Mouse (Mus musculus): ENCODE measurements at regions not wholly inside any gene's neighbourhood (a gene's known extent, or its start where the extent isn't known, plus 50 kb on each side); places are given as distances from the start of the nearest gene placed in this dataset.

DNA sequence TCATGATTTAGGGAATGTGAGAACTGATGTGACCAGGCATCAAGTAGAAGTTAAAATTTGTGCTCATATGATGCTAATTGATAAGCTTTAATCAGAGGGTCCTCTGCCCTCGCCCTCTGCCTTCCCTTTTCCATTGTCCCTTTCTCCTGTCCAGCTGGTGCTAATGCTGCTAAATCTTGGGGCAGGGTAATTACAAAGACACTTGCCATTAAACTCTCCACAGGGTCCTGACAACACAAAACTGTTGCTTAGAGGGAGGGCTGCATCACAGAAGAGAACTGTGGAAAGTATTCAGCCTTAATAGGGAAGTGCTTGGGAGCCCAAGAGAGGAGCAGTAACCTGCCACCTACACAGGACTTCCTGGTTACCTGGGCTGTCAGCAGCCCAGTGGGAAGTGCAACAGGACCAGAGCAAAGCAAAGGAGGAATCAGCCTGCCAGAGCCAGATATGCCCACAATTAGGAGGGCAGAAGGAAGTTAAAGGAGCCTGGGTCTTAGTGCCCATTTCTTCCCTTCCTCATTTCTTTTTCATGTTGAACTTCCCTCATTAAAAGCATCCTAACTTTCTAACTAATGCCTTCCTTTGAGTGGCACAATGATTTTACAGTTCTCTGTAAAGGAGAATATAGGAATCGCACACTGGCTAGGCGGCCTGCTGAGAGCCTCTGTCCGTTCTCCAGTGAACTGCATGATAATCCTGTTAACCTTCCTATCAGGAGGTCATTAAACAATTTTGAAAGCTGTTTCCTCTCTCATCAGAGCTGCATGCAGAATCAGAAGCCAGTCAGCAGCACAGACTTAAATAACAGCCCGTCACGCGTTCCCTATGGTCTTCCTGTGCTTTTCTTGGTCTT is 372.5 kb upstream of the Mef2c start:
- H3K9ac ChIP-seq (replicated peaks; ENCODE audit: low read depth, low read length), result no peak overlapping the region
- no peak for ATAC-seq (ENCODE audit: low read depth)
- no peak overlapping the region for H3K4me3 ChIP-seq (ENCODE audit: low read depth, low read length)
- 29% methylated on average over 7 of the region's 7 CpGs for WGBS
- H3K27ac ChIP-seq (ENCODE audit: low read depth, low read length), result no peak overlapping the region
- no peaks in the 10 kb centered on the region for H3K9me3 ChIP-seq (ENCODE audit: control insufficient read depth, low read length)
- H3K4me1 ChIP-seq (ENCODE audit: control insufficient read depth, insufficient read depth, low read length), result no peaks in the 10 kb centered on the region
- H3K36me3 ChIP-seq (ENCODE audit: control insufficient read depth, insufficient read depth, low read length), result no peaks in the 10 kb centered on the region
- no peaks in the 10 kb centered on the region for H3K27me3 ChIP-seq (ENCODE audit: control insufficient read depth, insufficient read depth, low read length)
- no peak overlapping the region for H3K4me2 ChIP-seq (ENCODE audit: low read depth, low read length)

DNA sequence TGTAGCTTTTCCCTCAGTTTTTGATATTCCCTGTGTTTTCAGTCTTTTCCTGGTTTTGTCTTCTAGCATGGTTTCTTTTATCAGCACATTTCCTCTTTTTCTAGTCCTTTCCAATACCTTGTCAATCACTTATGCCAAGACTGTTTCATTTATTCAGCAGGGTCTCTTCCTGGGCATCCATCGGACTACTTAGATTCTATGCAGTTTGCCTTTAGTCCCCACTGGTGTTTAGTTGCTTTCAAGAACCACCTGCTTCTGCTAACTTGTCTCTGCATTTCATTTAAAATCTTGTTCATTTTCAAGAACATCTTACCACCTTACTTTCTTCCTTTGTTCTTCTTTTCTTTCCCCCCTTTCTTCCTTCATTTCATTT is 371.9 kb upstream of the Mef2c start:
- H3K4me2 ChIP-seq (ENCODE audit: low read depth, low read length), result no peak overlapping the region
- H3K9me3 ChIP-seq (ENCODE audit: control insufficient read depth, low read length), result no peaks in the 10 kb centered on the region
- H3K4me1 ChIP-seq (ENCODE audit: control insufficient read depth, insufficient read depth, low read length), result no peaks in the 10 kb centered on the region
- no peak overlapping the region for H3K4me3 ChIP-seq (ENCODE audit: low read depth, low read length)
- 77% methylated on average over 1 of the region's 1 CpGs for WGBS
- H3K36me3 ChIP-seq (ENCODE audit: control insufficient read depth, insufficient read depth, low read length), result no peaks in the 10 kb centered on the region
- ATAC-seq (ENCODE audit: low read depth), result no peak
- no peaks in the 10 kb centered on the region for H3K27me3 ChIP-seq (ENCODE audit: control insufficient read depth, insufficient read depth, low read length)
- no peak overlapping the region for H3K9ac ChIP-seq (replicated peaks; ENCODE audit: low read depth, low read length)
- no peak overlapping the region for H3K27ac ChIP-seq (ENCODE audit: low read depth, low read length)

- Histone ChIP-seq H3K4me2 (ENCODE audit: low read depth, low read length) (no peak overlapping the region), H3K4me1 (ENCODE audit: control insufficient read depth, insufficient read depth, low read length) (no peaks in the 10 kb centered on the region), H3K27me3 (ENCODE audit: control insufficient read depth, insufficient read depth, low read length) (no peaks in the 10 kb centered on the region), H3K27ac (ENCODE audit: low read depth, low read length) (no peak overlapping the region), H3K36me3 (ENCODE audit: control insufficient read depth, insufficient read depth, low read length) (no peaks in the 10 kb centered on the region), H3K4me3 (ENCODE audit: low read depth, low read length) (no peak overlapping the region), H3K9ac (replicated peaks; ENCODE audit: low read depth, low read length) (no peak overlapping the region), H3K9me3 (ENCODE audit: control insufficient read depth, low read length) (no peaks in the 10 kb centered on the region)
- WGBS, result 81% methylated on average over 7 of the region's 7 CpGs
- ATAC-seq (ENCODE audit: low read depth), result no peak
Observed at GRCm38 (mm10) chr13:83132671-83133638, 370.9 kb upstream of the Mef2c start.

DNA sequence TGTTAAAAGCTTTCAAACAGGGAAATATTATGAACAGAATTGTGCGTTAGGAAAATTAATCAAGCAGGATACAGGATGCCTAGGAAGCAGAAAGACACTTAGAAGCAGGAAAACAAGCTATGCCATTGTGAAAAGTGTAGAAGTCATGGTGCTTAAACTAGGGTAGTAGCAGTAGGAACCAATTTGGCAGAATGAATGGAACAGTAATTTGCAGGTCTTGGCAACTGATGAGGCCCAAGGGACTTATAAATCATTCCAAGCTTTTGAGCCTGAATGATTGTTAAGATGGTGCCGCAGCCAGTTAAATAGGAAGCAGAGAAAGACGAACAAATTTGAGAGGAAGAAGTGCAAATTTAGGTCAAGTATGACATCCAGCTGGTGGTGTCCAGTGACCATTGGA is 360.5 kb upstream of the Mef2c start:
- no peaks in the 10 kb centered on the region for H3K4me1 ChIP-seq (ENCODE audit: control insufficient read depth, insufficient read depth, low read length)
- ATAC-seq (ENCODE audit: low read depth), result peak; percentile 63; the same call in 1 of the 2 replicates
- H3K36me3 ChIP-seq (ENCODE audit: control insufficient read depth, insufficient read depth, low read length), result no peaks in the 10 kb centered on the region
- H3K4me3 ChIP-seq (ENCODE audit: low read depth, low read length), result no peak overlapping the region
- H3K9me3 ChIP-seq (ENCODE audit: control insufficient read depth, low read length), result no peaks in the 10 kb centered on the region
- no peak overlapping the region for H3K4me2 ChIP-seq (ENCODE audit: low read depth, low read length)
- H3K27ac ChIP-seq (ENCODE audit: low read depth, low read length), result no peak overlapping the region
- H3K27me3 ChIP-seq (ENCODE audit: control insufficient read depth, insufficient read depth, low read length), result no peaks in the 10 kb centered on the region
- WGBS, result 22% methylated on average over 3 of the region's 3 CpGs
- H3K9ac ChIP-seq (replicated peaks; ENCODE audit: low read depth, low read length), result no peak overlapping the region

DNA sequence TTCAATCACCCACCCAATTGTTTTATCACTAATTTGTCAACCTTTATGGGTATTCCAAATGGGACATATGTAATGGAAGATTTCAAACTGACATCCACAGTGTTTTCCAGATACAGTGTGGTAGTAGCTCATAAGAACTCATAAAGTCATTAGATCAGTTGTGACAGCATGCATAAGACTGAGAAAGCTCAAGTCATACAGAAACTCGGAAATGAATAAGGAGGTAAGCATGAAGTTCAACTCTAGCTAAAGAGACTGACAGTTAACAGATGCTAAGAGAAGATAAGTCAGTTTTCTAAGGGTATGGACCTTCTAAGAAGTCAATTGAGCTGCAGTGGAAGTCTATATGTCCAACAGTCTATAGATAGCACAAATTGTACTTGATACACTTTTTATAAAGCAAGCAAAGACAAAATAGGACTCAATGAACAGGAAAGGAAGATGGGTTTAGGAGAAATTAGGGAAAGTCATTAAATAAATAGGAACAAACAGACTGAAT is 349.2 kb upstream of the Mef2c start:
- no peaks in the 10 kb centered on the region for H3K36me3 ChIP-seq (ENCODE audit: control insufficient read depth, insufficient read depth, low read length)
- H3K27ac ChIP-seq (ENCODE audit: low read depth, low read length), result no peak overlapping the region
- WGBS, result 76% methylated on average over 1 of the region's 1 CpGs
- no peak overlapping the region for H3K4me3 ChIP-seq (ENCODE audit: low read depth, low read length)
- H3K4me1 ChIP-seq (ENCODE audit: control insufficient read depth, insufficient read depth, low read length), result no peaks in the 10 kb centered on the region
- no peaks in the 10 kb centered on the region for H3K9me3 ChIP-seq (ENCODE audit: control insufficient read depth, low read length)
- H3K27me3 ChIP-seq (ENCODE audit: control insufficient read depth, insufficient read depth, low read length), result no peaks in the 10 kb centered on the region
- H3K9ac ChIP-seq (replicated peaks; ENCODE audit: low read depth, low read length), result no peak overlapping the region
- no peak overlapping the region for H3K4me2 ChIP-seq (ENCODE audit: low read depth, low read length)
- ATAC-seq (ENCODE audit: low read depth), result no peak

GRCm38 (mm10) chr13:83159969-83160368 is 343.9 kb upstream of the Mef2c start:
- H3K9ac ChIP-seq (replicated peaks; ENCODE audit: low read depth, low read length), result no peak overlapping the region
- H3K27me3 ChIP-seq (ENCODE audit: control insufficient read depth, insufficient read depth, low read length), result no peaks in the 10 kb centered on the region
- no peak for ATAC-seq (ENCODE audit: low read depth)
- no peak overlapping the region for H3K27ac ChIP-seq (ENCODE audit: low read depth, low read length)
- no peak overlapping the region for H3K4me2 ChIP-seq (ENCODE audit: low read depth, low read length)
- no peaks in the 10 kb centered on the region for H3K9me3 ChIP-seq (ENCODE audit: control insufficient read depth, low read length)
- no peak overlapping the region for H3K4me3 ChIP-seq (ENCODE audit: low read depth, low read length)
- 59% methylated on average over 2 of the region's 2 CpGs for WGBS
- H3K36me3 ChIP-seq (ENCODE audit: control insufficient read depth, insufficient read depth, low read length), result no peaks in the 10 kb centered on the region
- H3K4me1 ChIP-seq (ENCODE audit: control insufficient read depth, insufficient read depth, low read length), result no peaks in the 10 kb centered on the region

GRCm38 (mm10) chr13:83162761-83163160 is 341.1 kb upstream of the Mef2c start:
- no peak for ATAC-seq (ENCODE audit: low read depth)
- Histone ChIP-seq H3K4me1 (ENCODE audit: control insufficient read depth, insufficient read depth, low read length) (no peaks in the 10 kb centered on the region), H3K4me2 (ENCODE audit: low read depth, low read length) (no peak overlapping the region), H3K36me3 (ENCODE audit: control insufficient read depth, insufficient read depth, low read length) (no peaks in the 10 kb centered on the region), H3K27me3 (ENCODE audit: control insufficient read depth, insufficient read depth, low read length) (no peaks in the 10 kb centered on the region), H3K4me3 (ENCODE audit: low read depth, low read length) (no peak overlapping the region), H3K9ac (replicated peaks; ENCODE audit: low read depth, low read length) (no peak overlapping the region), H3K9me3 (ENCODE audit: control insufficient read depth, low read length) (no peaks in the 10 kb centered on the region), H3K27ac (ENCODE audit: low read depth, low read length) (no peak overlapping the region)
- 75% methylated on average over 4 of the region's 4 CpGs for WGBS

- no peak overlapping the region for H3K27ac ChIP-seq (ENCODE audit: low read depth, low read length)
- WGBS, result 89% methylated on average over 2 of the region's 2 CpGs
Observed at GRCm38 (mm10) chr13:83175086-83175485, 328.7 kb upstream of the Mef2c start.

More at GRCm38 (mm10) chr13:83175086-83175485, 328.7 kb upstream of the Mef2c start:
- no peaks in the 10 kb centered on the region for H3K36me3 ChIP-seq (ENCODE audit: control insufficient read depth, insufficient read depth, low read length)
- no peaks in the 10 kb centered on the region for H3K9me3 ChIP-seq (ENCODE audit: control insufficient read depth, low read length)
- ATAC-seq (ENCODE audit: low read depth), result no peak
- no peaks in the 10 kb centered on the region for H3K27me3 ChIP-seq (ENCODE audit: control insufficient read depth, insufficient read depth, low read length)
- no peak overlapping the region for H3K4me3 ChIP-seq (ENCODE audit: low read depth, low read length)
- no peak overlapping the region for H3K9ac ChIP-seq (replicated peaks; ENCODE audit: low read depth, low read length)
- no peak overlapping the region for H3K4me2 ChIP-seq (ENCODE audit: low read depth, low read length)
- no peaks in the 10 kb centered on the region for H3K4me1 ChIP-seq (ENCODE audit: control insufficient read depth, insufficient read depth, low read length)

Data from neural tube, embryonic 14.5 days (tissue).